Mouse (Mus musculus): ENCODE results near the gene Rnf19b.

DNA sequence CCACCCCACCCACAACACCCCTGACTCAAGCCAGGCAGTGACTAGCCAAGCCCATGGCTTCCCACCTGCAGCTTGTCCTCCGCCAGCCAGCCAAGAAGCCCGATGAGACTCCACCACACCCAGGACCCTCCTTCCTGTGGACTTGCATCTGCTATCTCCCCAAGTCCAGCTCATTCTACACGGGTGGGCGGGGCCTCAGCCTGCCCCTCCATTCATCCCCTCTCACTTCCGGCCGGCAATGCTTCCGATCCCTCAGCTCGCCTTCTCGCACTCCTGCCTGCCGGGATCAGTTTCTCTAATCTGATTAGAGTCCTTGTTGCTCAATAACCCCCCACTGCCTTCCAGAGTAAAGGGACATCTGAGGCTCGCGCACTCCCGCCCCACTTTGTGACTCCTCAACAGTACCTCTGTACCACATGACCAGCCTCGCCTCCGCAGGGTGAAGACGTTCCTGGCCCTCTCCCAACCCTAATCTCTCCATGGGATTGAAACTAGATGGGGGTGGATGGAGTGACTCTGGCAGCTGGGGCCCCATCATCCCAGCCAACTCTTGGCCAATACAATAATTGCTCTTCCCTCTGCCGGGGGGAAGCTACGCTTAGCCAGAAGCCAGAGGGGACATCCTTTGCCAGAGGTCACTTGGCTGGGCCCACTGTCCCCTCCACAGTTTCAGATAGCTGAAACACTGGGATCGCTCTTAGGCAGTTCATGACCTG is 67.8 kb downstream of the Rnf19b start:
- TF ChIP-seq CTCF (IDR thresholded peaks at IDR 0.05; ENCODE audit: low read depth, low read length) (no peak), TAL1 (conservative IDR thresholded peaks at IDR 0.05; ENCODE audit: low read depth, low read length) (no peak), GATA2 (IDR thresholded peaks at IDR 0.05; ENCODE audit: borderline replicate concordance, low read depth, low read length) (no peak), GATA1 (IDR thresholded peaks at IDR 0.05; ENCODE audit: borderline replicate concordance, low read length) (no peak), POLR2AphosphoS5 (IDR thresholded peaks at IDR 0.05; ENCODE audit: insufficient replicate concordance, low read depth, low read length) (no peak)
